Mouse (Mus musculus) MEL (cell line): ENCODE measurements around the gene Ly6g5b. TPM values are rescaled to one million over a fixed set of nuclear protein-coding genes. Genes with fewer than 3 reads are reported as not detected.

ENCODE experiments used
- DNase-seq: peaks from one replicate; pipeline ENCODE4 v3.0.0; 2011; ENCODE audit warnings: low read depth, low spot score
- H3K27ac ChIP-seq: 2 replicates; pipeline ENCODE4 v1.5.1; 2012; ENCODE audit warnings: low read depth, mild to moderate bottlenecking, control low read depth, low read length, moderate library complexity; ENCODE audit not compliant: control insufficient read depth
- H3K27me3 ChIP-seq, 2 experiments: fragments of 150-350 bp in 1 of 2; sonication (generic) in 1 of 2; 2 replicates each; pipeline ENCODE4 v1.6.1; 2012; ENCODE audit warnings: low read length in 2 of 2, mild to moderate bottlenecking in 2 of 2, improper control_type of control experiment in 1 of 2, moderate library complexity in 1 of 2; ENCODE audit not compliant: insufficient read depth in 2 of 2, control insufficient read depth in 1 of 2
- H3K36me3 ChIP-seq, 2 experiments: 2 replicates each; pipeline ENCODE4 v1.6.1; 2012 to 2014; ENCODE audit warnings: low read length in 2 of 2, improper control_type of control experiment in 1 of 2, inconsistent platforms in 1 of 2, mild to moderate bottlenecking in 1 of 2; ENCODE audit not compliant: insufficient read depth in 2 of 2, control insufficient read depth in 1 of 2
- H3K4me1 ChIP-seq, 2 experiments: fragments of 150-350 bp in 1 of 2; sonication (generic) in 1 of 2; 2 replicates each; pipeline ENCODE4 v1.6.1; 2012; ENCODE audit warnings: low read length in 2 of 2, improper control_type of control experiment in 1 of 2, mild to moderate bottlenecking in 1 of 2; ENCODE audit not compliant: insufficient read depth in 2 of 2, control insufficient read depth in 1 of 2
- H3K4me3 ChIP-seq, 2 experiments: fragments of 150-350 bp in 1 of 2; sonication (generic) in 1 of 2; 2 replicates each; pipeline ENCODE4 v1.5.1; 2012; ENCODE audit warnings: low read depth in 2 of 2, low read length in 2 of 2, mild to moderate bottlenecking in 2 of 2, moderate library complexity in 2 of 2, control low read depth in 1 of 2, improper control_type of control experiment in 1 of 2; ENCODE audit not compliant: control insufficient read depth in 1 of 2, insufficient read depth in 1 of 2
- H3K79me2 ChIP-seq: 2 replicates; pipeline ENCODE4 v1.6.1; 2012; ENCODE audit warnings: mild to moderate bottlenecking, low read length, moderate library complexity; ENCODE audit not compliant: control insufficient read depth, poor library complexity, insufficient read depth
- H3K9ac ChIP-seq: 2 replicates; pipeline ENCODE4 v1.6.1; 2012; ENCODE audit warnings: low read depth, mild to moderate bottlenecking, control low read depth, low read length, moderate library complexity; ENCODE audit not compliant: control insufficient read depth, poor library complexity, severe bottlenecking
- H3K9me3 ChIP-seq: fragments of 150-350 bp; sonication (generic); replicated peaks from 2 replicates; pipeline ENCODE4 v1.6.1; 2012; ENCODE audit warnings: mild to moderate bottlenecking, low read length, improper control_type of control experiment, moderate library complexity; ENCODE audit not compliant: insufficient read depth
- BHLHE40 ChIP-seq: IDR thresholded peaks from 2 replicates; pipeline ENCODE4 v1.6.1; 2012; ENCODE audit warnings: low read depth, mild to moderate bottlenecking, inconsistent platforms, low read length, improper control_type of control experiment, borderline replicate concordance
- CTCF ChIP-seq, 3 experiments: IDR thresholded peaks in 2 of 3; conservative IDR thresholded peaks in 1 of 3; 2 replicates each; pipeline ENCODE4 v1.5.1; 2011 to 2012; ENCODE audit warnings: low read length in 3 of 3, low read depth in 2 of 3, mild to moderate bottlenecking in 2 of 3, improper control_type of control experiment in 1 of 3, inconsistent platforms in 1 of 3, mixed read lengths in 1 of 3, moderate library complexity in 1 of 3; ENCODE audit not compliant: control insufficient read depth in 1 of 3, insufficient read depth in 1 of 3, poor library complexity in 1 of 3, severe bottlenecking in 1 of 3
- E2F4 ChIP-seq: IDR thresholded peaks from 2 replicates; pipeline ENCODE4 v1.6.1; 2011; ENCODE audit warnings: low read depth, low read length, improper control_type of control experiment, borderline replicate concordance
- ELF1 ChIP-seq: IDR thresholded peaks from 2 replicates; pipeline ENCODE4 v1.6.1; 2014; ENCODE audit warnings: low read depth, mild to moderate bottlenecking, inconsistent platforms, low read length, improper control_type of control experiment, moderate library complexity
- EP300 ChIP-seq, 2 experiments: IDR thresholded peaks; 2 replicates each; pipeline ENCODE4 v1.6.1; 2011; ENCODE audit warnings: improper control_type of control experiment in 2 of 2, low read length in 2 of 2, low read depth in 1 of 2, mild to moderate bottlenecking in 1 of 2
- ETS1 ChIP-seq: IDR thresholded peaks from 2 replicates; pipeline ENCODE4 v1.6.1; 2012; ENCODE audit warnings: low read depth, mild to moderate bottlenecking, inconsistent platforms, low read length, improper control_type of control experiment, moderate library complexity
- GATA1 ChIP-seq: IDR thresholded peaks from 2 replicates; pipeline ENCODE4 v1.6.1; 2011; ENCODE audit warnings: low read depth, low read length, improper control_type of control experiment
- HCFC1 ChIP-seq: IDR thresholded peaks from 2 replicates; pipeline ENCODE4 v1.6.1; 2012; ENCODE audit warnings: low read depth, mild to moderate bottlenecking, inconsistent platforms, low read length, improper control_type of control experiment, moderate library complexity
- JUND ChIP-seq: IDR thresholded peaks from 2 replicates; pipeline ENCODE4 v1.6.1; 2011; ENCODE audit warnings: low read depth, mild to moderate bottlenecking, improper control_type of control experiment, low read length
- KAT2A ChIP-seq: conservative IDR thresholded peaks from 2 replicates; pipeline ENCODE4 v1.6.1; 2012; ENCODE audit warnings: low read depth, low read length, improper control_type of control experiment, inconsistent platforms
- MAX ChIP-seq: IDR thresholded peaks from 2 replicates; pipeline ENCODE4 v1.6.1; 2011; ENCODE audit warnings: low read length, improper control_type of control experiment
- MAZ ChIP-seq: IDR thresholded peaks from 2 replicates; pipeline ENCODE4 v1.6.1; 2012; ENCODE audit warnings: low read depth, mild to moderate bottlenecking, inconsistent platforms, low read length, improper control_type of control experiment
- MYB ChIP-seq: IDR thresholded peaks from 2 replicates; pipeline ENCODE4 v1.6.1; 2011; ENCODE audit warnings: mild to moderate bottlenecking, low read depth, low read length, improper control_type of control experiment
- MYC ChIP-seq: IDR thresholded peaks from 2 replicates; pipeline ENCODE4 v1.6.1; 2011; ENCODE audit warnings: low read depth, mild to moderate bottlenecking, low read length, improper control_type of control experiment, moderate library complexity
- NELFE ChIP-seq: IDR thresholded peaks from 2 replicates; pipeline ENCODE4 v1.6.1; 2011; ENCODE audit warnings: low read depth, low read length, improper control_type of control experiment
- NRF1 ChIP-seq: IDR thresholded peaks from 2 replicates; pipeline ENCODE4 v1.6.1; 2014; ENCODE audit warnings: low read depth, mild to moderate bottlenecking, inconsistent platforms, low read length, improper control_type of control experiment, moderate library complexity; ENCODE audit not compliant: poor library complexity, insufficient read depth, severe bottlenecking
- POLR2A ChIP-seq, 2 experiments: IDR thresholded peaks; 2 replicates each; pipeline ENCODE4 v1.6.1; 2011 to 2012; ENCODE audit warnings: low read length in 2 of 2, mild to moderate bottlenecking in 2 of 2, control low read depth in 1 of 2, improper control_type of control experiment in 1 of 2, low read depth in 1 of 2, moderate library complexity in 1 of 2; ENCODE audit not compliant: control insufficient read depth in 1 of 2, insufficient read depth in 1 of 2, poor library complexity in 1 of 2
- POLR2AphosphoS2 ChIP-seq: IDR thresholded peaks from 2 replicates; pipeline ENCODE4 v1.6.1; 2011; ENCODE audit warnings: low read length, improper control_type of control experiment
- POLR2AphosphoS5 ChIP-seq: IDR thresholded peaks from 2 replicates; pipeline ENCODE4 v1.6.1; 2012; ENCODE audit warnings: low read depth, borderline replicate concordance, mild to moderate bottlenecking, inconsistent platforms, low read length, moderate library complexity, mixed read lengths
- RAD21 ChIP-seq: IDR thresholded peaks from 2 replicates; pipeline ENCODE4 v1.6.1; 2011; ENCODE audit warnings: mild to moderate bottlenecking, low read depth, low read length, improper control_type of control experiment
- SIN3A ChIP-seq: IDR thresholded peaks from 2 replicates; pipeline ENCODE4 v1.6.1; 2012; ENCODE audit warnings: low read length, improper control_type of control experiment, inconsistent platforms
- SMC3 ChIP-seq: IDR thresholded peaks from 2 replicates; pipeline ENCODE4 v1.6.1; 2011; ENCODE audit warnings: low read depth, low read length, improper control_type of control experiment
- TAL1 ChIP-seq: IDR thresholded peaks from 2 replicates; pipeline ENCODE4 v1.6.1; 2012; ENCODE audit warnings: mild to moderate bottlenecking, inconsistent platforms, low read length, moderate library complexity, mixed read lengths
- TBP ChIP-seq: IDR thresholded peaks from 2 replicates; pipeline ENCODE4 v1.8.0; 2011; ENCODE audit warnings: low read depth, low read length, improper control_type of control experiment
- USF1 ChIP-seq: IDR thresholded peaks from 2 replicates; pipeline ENCODE4 v1.6.1; 2014; ENCODE audit warnings: low read depth, mild to moderate bottlenecking, inconsistent platforms, low read length, improper control_type of control experiment, moderate library complexity
- USF2 ChIP-seq, 2 experiments: IDR thresholded peaks; 2 replicates each; pipeline ENCODE4 v1.6.1; 2011 to 2012; ENCODE audit warnings: improper control_type of control experiment in 2 of 2, low read length in 2 of 2, borderline replicate concordance in 1 of 2, inconsistent platforms in 1 of 2, low read depth in 1 of 2, mild to moderate bottlenecking in 1 of 2; ENCODE audit not compliant: insufficient read depth in 1 of 2
- ZC3H11A ChIP-seq: IDR thresholded peaks from 2 replicates; pipeline ENCODE4 v1.6.1; 2012; ENCODE audit warnings: low read depth, mild to moderate bottlenecking, inconsistent platforms, low read length, improper control_type of control experiment
- ZKSCAN1 ChIP-seq: IDR thresholded peaks from 2 replicates; pipeline ENCODE4 v1.6.1; 2012; ENCODE audit warnings: low read depth, mild to moderate bottlenecking, inconsistent platforms, low read length, improper control_type of control experiment, moderate library complexity
- ZMIZ1 ChIP-seq: IDR thresholded peaks from 2 replicates; pipeline ENCODE4 v1.6.1; 2012; ENCODE audit warnings: low read depth, mild to moderate bottlenecking, inconsistent platforms, low read length, improper control_type of control experiment, moderate library complexity
- polyA plus RNA-seq, 2 experiments: library from polyadenylated mRNA; stranded (reverse) in 1 of 2; unstranded in 1 of 2; fragments of >175 nt in 1 of 2; fragments of >200 nt in 1 of 2; gene quantifications; 2 replicates each; pipeline versions ENCODE4 v1.2.1 to v1.2.4; 2012; ENCODE audit warnings: low replicate concordance in 2 of 2, low read depth in 1 of 2; ENCODE audit not compliant: insufficient read length in 2 of 2, insufficient read depth in 1 of 2, missing spikeins in 1 of 2
- total RNA-seq: library from RNA; depleted of rRNA; stranded (reverse); fragments of 300-350 nt; gene quantifications from 2 replicates; pipeline ENCODE4 v1.2.3, GENCODE M21; 2012; rRNA removed

Ly6g5b gene
- total RNA-seq (0.49 and 0.65 TPM in 2 replicates), polyA plus RNA-seq (1 to 10 TPM in 1 of 2 experiments, not detected in 1; 1.4 TPM)

DNA sequence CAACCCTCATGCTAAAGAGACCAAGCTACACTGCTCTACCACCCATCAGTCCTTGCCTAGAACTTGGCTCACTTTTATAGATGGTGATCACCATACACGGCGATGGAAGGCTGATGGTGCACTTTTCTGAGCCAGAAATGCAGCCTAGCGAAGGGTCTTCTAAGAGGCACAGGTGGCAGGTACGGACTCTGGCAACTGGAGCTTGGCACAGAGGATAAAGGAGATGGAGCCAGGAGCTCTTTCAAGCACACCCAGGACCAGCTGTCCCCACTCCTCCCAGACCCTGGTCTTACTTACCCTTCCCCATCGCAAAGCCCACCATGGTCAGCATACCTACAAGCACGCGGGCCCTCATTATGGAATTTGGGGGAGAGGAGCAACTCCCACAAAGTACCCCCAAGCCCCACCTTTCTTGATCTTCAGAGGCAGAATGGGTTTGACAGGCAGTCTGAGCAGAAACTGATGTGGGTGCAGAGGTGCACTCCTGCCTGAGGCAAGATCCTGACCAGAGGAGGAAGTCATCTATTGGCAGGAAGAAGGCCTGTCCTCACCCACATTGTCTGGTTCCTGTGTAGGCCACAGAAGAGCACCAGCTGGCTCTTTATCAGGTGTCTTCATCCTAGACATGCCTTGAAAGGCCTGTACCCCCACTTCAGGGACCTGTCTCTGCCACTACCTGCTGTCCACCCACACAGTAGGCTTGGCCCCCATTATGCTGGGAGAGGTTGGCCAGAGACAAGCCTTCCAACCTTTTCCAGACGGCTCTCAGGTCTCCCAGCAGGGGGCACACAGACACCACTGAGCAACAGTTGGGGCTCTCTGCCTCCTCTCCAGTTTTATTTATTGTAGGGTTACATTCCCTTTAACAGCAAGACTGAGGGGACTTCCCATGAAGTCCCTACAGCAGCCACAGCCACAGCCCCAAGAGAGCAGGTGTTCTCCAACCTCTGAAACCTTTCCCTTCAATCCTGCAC lies at the start of gene Ly6g5b:
TSS of gene Ly6g5b (minus strand) at position 383 of the 974 bp plus-strand sequence.
- peak within 1 kb of the TSS; percentile 7; the same call in 1 of the 2 replicates for H3K27ac ChIP-seq
- no peaks in the 10 kb centered on the region for H3K9me3 ChIP-seq
- peaks cover 9% of the 10 kb centered on the region for H3K79me2 ChIP-seq
- peaks cover 3 to 16% of the 10 kb centered on the region in 2 experiments; a peak in 3 of 4 replicates for H3K36me3 ChIP-seq
- peak; percentile 63 for DNase-seq
- H3K4me1 ChIP-seq, result peaks cover 0 to 9% of the 10 kb centered on the region in 2 experiments; a peak in 2 of 4 replicates
- no peak for TF ChIP-seq E2F4
- peak; percentile 47 to 66 (median 54) for TF ChIP-seq CTCF (IDR thresholded peaks at IDR 0.05 in 2 of 3, conservative IDR thresholded peaks at IDR 0.05 in 1 of 3; ENCODE audit: control insufficient read depth in 1 of 3, insufficient read depth in 1 of 3, low read depth in 2 of 3, low read length in 3 of 3, poor library complexity in 1 of 3, severe bottlenecking in 1 of 3)
- no peak for TF ChIP-seq ZMIZ1
- no peak for TF ChIP-seq MAZ
- TF ChIP-seq HCFC1, result no peak
- TF ChIP-seq TAL1, result no peak
- no peak for TF ChIP-seq POLR2AphosphoS5
- TF ChIP-seq SIN3A, result 0 out of 2 replicates have a peak, but pooled peaks have one; percentile 47
- TF ChIP-seq ELF1, result no peak
- peak; percentile 41; the same call in 1 of the 2 replicates for TF ChIP-seq SMC3
- TF ChIP-seq ZKSCAN1, result no peak
- TF ChIP-seq BHLHE40, result no peak
- TF ChIP-seq EP300 (IDR thresholded peaks at IDR 0.05; ENCODE audit: low read depth in 1 of 2, low read length in 2 of 2), result peak in 1 of 2 experiments; percentile 23; a peak in 1 of 4 replicates
- TF ChIP-seq POLR2AphosphoS2, result no peak
- TF ChIP-seq TBP, result no peak
- no peak for TF ChIP-seq NELFE
- no peak for TF ChIP-seq NRF1
- TF ChIP-seq USF2 (IDR thresholded peaks at IDR 0.05; ENCODE audit: borderline replicate concordance in 1 of 2, insufficient read depth in 1 of 2, low read depth in 1 of 2, low read length in 2 of 2), result no peak
- TF ChIP-seq USF1, result no peak
- TF ChIP-seq KAT2A, result no peak
- TF ChIP-seq ZC3H11A, result no peak
- no peak for TF ChIP-seq JUND
- no peak for TF ChIP-seq MAX
- no peak for TF ChIP-seq MYB
- TF ChIP-seq ETS1, result peak; percentile 78
- peak; percentile 32 for TF ChIP-seq RAD21
- no peak for TF ChIP-seq MYC
- TF ChIP-seq GATA1, result no peak
- TF ChIP-seq POLR2A (IDR thresholded peaks at IDR 0.05; ENCODE audit: control insufficient read depth in 1 of 2, insufficient read depth in 1 of 2, low read depth in 1 of 2, low read length in 2 of 2, poor library complexity in 1 of 2), result 0 out of 4 replicates have a peak, but pooled peaks of 1 of the 2 experiments have one; percentile 40
- H3K4me3 ChIP-seq, result no peak within 1 kb of the TSS
- H3K9ac ChIP-seq, result no peak within 1 kb of the TSS
- H3K27me3 ChIP-seq, result no peaks in the 10 kb centered on the region
